Mouse (Mus musculus): ENCODE data around the gene Grip2. TPM values are rescaled to one million over a fixed set of nuclear protein-coding genes. Genes with fewer than 3 reads are reported as not detected.
A peak's percentile ranks its signal among the peaks of the same experiment; 100 is the strongest.

The Grip2 gene
- polyA plus RNA-seq, 1 experiment = 0.33 TPM

DNA sequence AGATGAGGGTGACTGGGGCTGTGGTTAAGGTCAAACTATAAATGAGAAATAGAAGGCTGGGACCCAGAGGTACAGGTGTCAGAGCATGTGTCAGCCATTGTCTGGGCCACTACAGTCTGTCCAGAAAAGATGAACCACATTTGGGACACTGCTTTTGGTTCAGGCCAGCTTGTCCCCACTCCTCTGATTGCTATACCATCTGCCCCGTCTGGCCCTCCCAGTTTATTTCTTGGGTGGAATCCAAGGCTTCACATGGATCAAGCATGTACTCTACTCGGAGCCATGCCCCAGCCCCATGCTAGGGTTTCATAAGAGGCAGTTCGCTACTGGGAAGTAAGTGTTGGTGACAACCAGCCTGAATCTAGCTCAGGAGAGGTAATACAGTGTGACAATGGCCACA is 81.8 kb downstream of the Grip2 start:
- no peak overlapping the region for H3K4me3 ChIP-seq (ENCODE audit: control insufficient read depth, low read depth, low read length)
- H3K4me1 ChIP-seq (ENCODE audit: control insufficient read depth, insufficient read depth, low read length) = peaks cover 5% of the 10 kb centered on the region; the same call in 1 of the 2 replicates
- H3K27ac ChIP-seq (ENCODE audit: control insufficient read depth, insufficient read depth, low read depth, low read length) = no peak overlapping the region
- no peaks in the 10 kb centered on the region for H3K36me3 ChIP-seq (ENCODE audit: control insufficient read depth, insufficient read depth, low read length)
- H3K27me3 ChIP-seq (ENCODE audit: control insufficient read depth, insufficient read depth, low read length) = no peaks in the 10 kb centered on the region
- no peak for TF ChIP-seq CTCF (IDR thresholded peaks at IDR 0.05; ENCODE audit: control insufficient read depth, insufficient read depth, insufficient replicate concordance, low read depth, low read length)
- no peak for TF ChIP-seq POLR2A (IDR thresholded peaks at IDR 0.05; ENCODE audit: control insufficient read depth, low read depth, low read length)

DNA sequence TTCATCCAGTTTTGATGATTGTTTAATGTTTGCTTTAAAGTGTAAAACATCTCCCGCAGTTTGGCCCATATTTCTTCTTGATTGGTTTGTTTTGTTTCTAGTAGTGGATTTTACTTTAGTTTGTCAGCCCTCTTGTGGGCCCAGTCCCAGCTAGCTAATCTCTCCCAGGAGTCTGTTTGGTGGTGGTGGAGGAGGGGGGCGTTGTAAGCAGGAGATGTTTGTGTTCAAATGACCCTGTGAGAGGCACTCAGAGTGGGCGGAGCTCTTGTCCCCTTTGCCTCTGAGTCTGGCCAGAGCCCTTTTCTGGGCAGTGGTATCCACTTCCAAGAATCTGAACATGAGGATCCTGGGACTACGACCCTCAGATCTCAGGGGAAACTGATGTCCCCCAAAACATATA is 83.2 kb downstream of the Grip2 start:
- Histone ChIP-seq H3K27me3 (ENCODE audit: control insufficient read depth, insufficient read depth, low read length) (no peaks in the 10 kb centered on the region), H3K36me3 (ENCODE audit: control insufficient read depth, insufficient read depth, low read length) (no peaks in the 10 kb centered on the region), H3K4me3 (ENCODE audit: control insufficient read depth, low read depth, low read length) (no peak overlapping the region), H3K4me1 (ENCODE audit: control insufficient read depth, insufficient read depth, low read length) (peaks cover 5% of the 10 kb centered on the region; the same call in 1 of the 2 replicates), H3K27ac (ENCODE audit: control insufficient read depth, insufficient read depth, low read depth, low read length) (no peak overlapping the region)
- TF ChIP-seq POLR2A (IDR thresholded peaks at IDR 0.05; ENCODE audit: control insufficient read depth, low read depth, low read length) (no peak), CTCF (IDR thresholded peaks at IDR 0.05; ENCODE audit: control insufficient read depth, insufficient read depth, insufficient replicate concordance, low read depth, low read length) (no peak)

DNA sequence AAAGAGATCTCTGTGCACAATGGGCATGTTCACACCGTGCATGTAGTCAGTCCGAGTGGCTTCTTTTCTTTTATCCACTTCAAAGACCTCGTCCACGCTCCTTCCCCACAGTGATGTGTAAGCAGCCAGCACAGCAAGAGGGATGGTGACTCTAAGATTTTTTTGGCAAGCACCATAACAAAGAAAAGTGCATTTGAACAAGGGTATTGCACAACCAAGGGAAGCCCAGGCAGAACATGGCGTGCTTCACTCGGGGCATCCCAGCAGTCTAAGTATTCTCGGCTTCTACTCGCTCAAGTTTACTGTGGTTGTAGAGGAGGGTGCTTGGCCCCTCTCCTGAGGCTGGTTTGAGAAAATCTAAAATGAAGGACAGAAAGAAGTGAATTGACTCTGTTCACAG is 84.1 kb downstream of the Grip2 start:
- H3K36me3 ChIP-seq (ENCODE audit: control insufficient read depth, insufficient read depth, low read length) = no peaks in the 10 kb centered on the region
- no peak overlapping the region for H3K27ac ChIP-seq (ENCODE audit: control insufficient read depth, insufficient read depth, low read depth, low read length)
- H3K4me3 ChIP-seq (ENCODE audit: control insufficient read depth, low read depth, low read length) = no peak overlapping the region
- H3K27me3 ChIP-seq (ENCODE audit: control insufficient read depth, insufficient read depth, low read length) = no peaks in the 10 kb centered on the region
- no peak for TF ChIP-seq CTCF (IDR thresholded peaks at IDR 0.05; ENCODE audit: control insufficient read depth, insufficient read depth, insufficient replicate concordance, low read depth, low read length)
- TF ChIP-seq POLR2A (IDR thresholded peaks at IDR 0.05; ENCODE audit: control insufficient read depth, low read depth, low read length) = no peak
- H3K4me1 ChIP-seq (ENCODE audit: control insufficient read depth, insufficient read depth, low read length) = peaks cover 5% of the 10 kb centered on the region; the same call in 1 of the 2 replicates

DNA sequence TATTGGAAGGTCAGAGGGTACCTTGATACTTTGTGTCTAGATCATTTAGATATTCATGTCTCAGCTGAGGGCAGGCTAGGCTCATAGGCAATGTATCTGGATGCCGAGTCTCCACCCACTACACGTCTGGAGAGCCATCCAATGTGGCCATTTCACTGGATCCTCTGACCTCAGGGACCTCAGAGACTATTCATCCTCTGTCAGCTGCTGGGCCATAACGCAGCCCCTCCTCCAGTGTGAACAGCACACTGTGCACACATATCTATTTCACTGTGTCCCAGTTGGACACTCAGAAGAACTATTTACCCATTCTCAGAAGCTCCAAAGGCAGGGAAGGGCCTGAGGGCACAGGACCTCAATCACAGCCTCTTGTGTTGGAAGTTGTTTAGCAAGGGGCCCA is 84.6 kb downstream of the Grip2 start:
- Histone ChIP-seq H3K36me3 (ENCODE audit: control insufficient read depth, insufficient read depth, low read length) (no peaks in the 10 kb centered on the region), H3K27me3 (ENCODE audit: control insufficient read depth, insufficient read depth, low read length) (no peaks in the 10 kb centered on the region), H3K4me1 (ENCODE audit: control insufficient read depth, insufficient read depth, low read length) (peaks cover 5% of the 10 kb centered on the region; the same call in 1 of the 2 replicates), H3K4me3 (ENCODE audit: control insufficient read depth, low read depth, low read length) (no peak overlapping the region), H3K27ac (ENCODE audit: control insufficient read depth, insufficient read depth, low read depth, low read length) (no peak overlapping the region)
- TF ChIP-seq CTCF (IDR thresholded peaks at IDR 0.05; ENCODE audit: control insufficient read depth, insufficient read depth, insufficient replicate concordance, low read depth, low read length) = no peak
- no peak for TF ChIP-seq POLR2A (IDR thresholded peaks at IDR 0.05; ENCODE audit: control insufficient read depth, low read depth, low read length)

DNA sequence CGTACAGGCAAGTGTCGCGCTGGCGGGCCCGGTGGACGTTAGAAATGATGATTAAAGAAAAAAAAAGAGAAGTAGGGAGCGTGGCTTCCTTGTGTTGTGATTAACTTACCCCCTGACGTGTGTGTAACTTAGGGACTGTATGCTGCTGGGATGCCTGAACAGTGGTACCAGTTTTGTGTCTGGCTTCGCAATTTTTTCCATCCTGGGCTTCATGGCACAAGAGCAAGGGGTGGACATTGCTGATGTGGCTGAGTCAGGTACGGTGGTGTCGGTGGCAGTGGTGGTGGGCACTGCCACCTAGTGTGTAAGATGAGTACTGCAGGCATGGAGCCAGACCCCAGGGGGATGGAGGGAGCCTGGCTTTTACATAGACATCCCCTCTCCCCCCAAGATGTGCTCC is 86.0 kb downstream of the Grip2 start:
- Histone ChIP-seq H3K4me3 (ENCODE audit: control insufficient read depth, low read depth, low read length) (peak overlapping the region; percentile 62), H3K27ac (ENCODE audit: control insufficient read depth, insufficient read depth, low read depth, low read length) (no peak overlapping the region), H3K4me1 (ENCODE audit: control insufficient read depth, insufficient read depth, low read length) (peaks cover 5% of the 10 kb centered on the region; the same call in 1 of the 2 replicates), H3K27me3 (ENCODE audit: control insufficient read depth, insufficient read depth, low read length) (no peaks in the 10 kb centered on the region), H3K36me3 (ENCODE audit: control insufficient read depth, insufficient read depth, low read length) (no peaks in the 10 kb centered on the region)
- peak; percentile 97 for TF ChIP-seq CTCF (IDR thresholded peaks at IDR 0.05; ENCODE audit: control insufficient read depth, insufficient read depth, insufficient replicate concordance, low read depth, low read length)
- no peak for TF ChIP-seq POLR2A (IDR thresholded peaks at IDR 0.05; ENCODE audit: control insufficient read depth, low read depth, low read length)

DNA sequence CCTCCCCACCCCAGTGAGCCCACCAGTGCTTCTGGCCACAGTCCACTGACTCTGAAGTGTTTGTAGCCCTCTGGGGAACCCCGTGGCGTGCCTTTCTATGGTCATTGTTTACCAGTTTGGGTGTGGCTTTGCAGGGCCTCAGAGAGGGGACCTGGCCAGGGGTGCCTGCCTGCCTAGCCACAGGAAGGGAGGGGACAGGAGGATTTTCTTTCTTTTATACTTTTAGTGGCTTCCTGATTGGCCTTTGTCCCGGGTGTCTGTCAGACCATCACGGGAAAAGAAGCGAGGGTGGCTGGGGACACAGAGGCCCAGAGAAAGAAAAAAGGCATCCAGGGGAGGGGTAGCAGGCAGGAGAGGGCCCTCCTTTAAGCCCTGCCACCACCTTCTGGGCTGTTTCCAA is 89.0 kb downstream of the Grip2 start:
- no peaks in the 10 kb centered on the region for H3K36me3 ChIP-seq (ENCODE audit: control insufficient read depth, insufficient read depth, low read length)
- H3K27ac ChIP-seq (ENCODE audit: control insufficient read depth, insufficient read depth, low read depth, low read length) = no peak overlapping the region
- no peak overlapping the region for H3K4me3 ChIP-seq (ENCODE audit: control insufficient read depth, low read depth, low read length)
- H3K27me3 ChIP-seq (ENCODE audit: control insufficient read depth, insufficient read depth, low read length) = no peaks in the 10 kb centered on the region
- H3K4me1 ChIP-seq (ENCODE audit: control insufficient read depth, insufficient read depth, low read length) = peaks cover 5% of the 10 kb centered on the region; the same call in 1 of the 2 replicates
- TF ChIP-seq CTCF (IDR thresholded peaks at IDR 0.05; ENCODE audit: control insufficient read depth, insufficient read depth, insufficient replicate concordance, low read depth, low read length) (no peak), POLR2A (IDR thresholded peaks at IDR 0.05; ENCODE audit: control insufficient read depth, low read depth, low read length) (no peak)

DNA sequence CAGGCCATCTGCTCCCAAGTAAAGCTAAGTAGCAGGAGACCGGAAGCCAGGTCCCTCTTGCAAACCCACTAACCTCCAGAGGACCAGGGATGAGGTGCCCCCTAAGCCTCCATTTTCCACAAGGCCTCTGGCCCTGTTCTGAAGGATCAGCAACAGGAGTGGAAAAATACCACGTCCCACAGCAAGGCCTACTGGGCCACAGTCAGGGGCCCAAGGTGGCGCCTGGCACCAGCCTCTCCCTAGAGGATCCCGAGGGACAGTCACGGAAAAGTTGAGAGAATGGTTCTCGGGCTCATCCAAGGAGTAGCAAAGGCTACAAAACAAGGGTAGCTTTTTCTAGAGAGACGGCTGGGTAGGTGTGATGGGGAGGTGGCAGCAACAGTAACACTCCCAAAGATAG is 89.6 kb downstream of the Grip2 start:
- TF ChIP-seq CTCF (IDR thresholded peaks at IDR 0.05; ENCODE audit: control insufficient read depth, insufficient read depth, insufficient replicate concordance, low read depth, low read length) (no peak), POLR2A (IDR thresholded peaks at IDR 0.05; ENCODE audit: control insufficient read depth, low read depth, low read length) (no peak)
- H3K36me3 ChIP-seq (ENCODE audit: control insufficient read depth, insufficient read depth, low read length) = no peaks in the 10 kb centered on the region

DNA sequence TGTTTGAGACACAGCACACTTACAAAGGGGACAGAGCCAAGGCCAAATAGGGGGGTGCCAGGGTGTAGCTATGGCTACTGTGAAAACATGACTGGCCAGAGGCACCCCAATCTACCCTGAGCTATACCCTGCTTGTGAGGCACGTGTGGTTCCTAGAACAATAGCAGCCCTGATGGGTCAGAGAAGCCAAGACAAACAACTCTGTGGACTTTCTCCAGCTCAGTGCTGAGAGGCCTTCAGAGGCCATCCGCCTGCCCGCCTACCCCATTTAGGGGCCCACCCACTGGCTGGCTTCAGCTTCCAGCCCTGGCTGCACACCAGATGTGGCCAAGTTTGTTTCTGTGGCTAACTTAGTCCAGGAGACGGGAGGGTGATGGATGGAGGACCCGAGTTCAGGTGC is 90.6 kb downstream of the Grip2 start:
- TF ChIP-seq CTCF (IDR thresholded peaks at IDR 0.05; ENCODE audit: control insufficient read depth, insufficient read depth, insufficient replicate concordance, low read depth, low read length) = no peak
- TF ChIP-seq POLR2A (IDR thresholded peaks at IDR 0.05; ENCODE audit: control insufficient read depth, low read depth, low read length) = no peak
- Histone ChIP-seq H3K27me3 (ENCODE audit: control insufficient read depth, insufficient read depth, low read length) (no peaks in the 10 kb centered on the region), H3K4me1 (ENCODE audit: control insufficient read depth, insufficient read depth, low read length) (no peaks in the 10 kb centered on the region; the same call in 1 of the 2 replicates), H3K4me3 (ENCODE audit: control insufficient read depth, low read depth, low read length) (no peak overlapping the region), H3K36me3 (ENCODE audit: control insufficient read depth, insufficient read depth, low read length) (no peaks in the 10 kb centered on the region), H3K27ac (ENCODE audit: control insufficient read depth, insufficient read depth, low read depth, low read length) (no peak overlapping the region)

More for the DNA sequence above, 89.6 kb downstream of the Grip2 start:
- Histone ChIP-seq H3K4me3 (ENCODE audit: control insufficient read depth, low read depth, low read length) (no peak overlapping the region), H3K27ac (ENCODE audit: control insufficient read depth, insufficient read depth, low read depth, low read length) (no peak overlapping the region), H3K4me1 (ENCODE audit: control insufficient read depth, insufficient read depth, low read length) (peaks cover 5% of the 10 kb centered on the region; the same call in 1 of the 2 replicates), H3K27me3 (ENCODE audit: control insufficient read depth, insufficient read depth, low read length) (no peaks in the 10 kb centered on the region)
